Mouse (Mus musculus) neural tube, embryonic 10.5 days (tissue): Measurements from ENCODE around the gene Disc1.

Experiments
- DNase-seq: peaks from one replicate; pipeline ENCODE4 v3.0.0-alpha.2; 2017; ENCODE audit warnings: low spot score; ENCODE audit errors: extremely low spot score

Disc1 gene

GRCm38 (mm10) chr8:125126482-125126881 lies 72.5 kb downstream of the Disc1 start:
- DNase-seq: no peak

- no peak for DNase-seq
Observed at GRCm38 (mm10) chr8:125127621-125128020, 73.6 kb downstream of the Disc1 start.

- peak; percentile 63 for DNase-seq
Observed at GRCm38 (mm10) chr8:125128305-125128704, 74.3 kb downstream of the Disc1 start.

GRCm38 (mm10) chr8:125130835-125131234 lies 76.8 kb downstream of the Disc1 start:
- no peak for DNase-seq

GRCm38 (mm10) chr8:125131265-125131664 lies 77.3 kb downstream of the Disc1 start:
- DNase-seq: no peak

- no peak for DNase-seq
Observed at GRCm38 (mm10) chr8:125133685-125134114, 79.7 kb downstream of the Disc1 start.

- peak; percentile 27 for DNase-seq
Observed at GRCm38 (mm10) chr8:125134876-125135275, 80.9 kb downstream of the Disc1 start.

GRCm38 (mm10) chr8:125139689-125140150 lies 85.7 kb downstream of the Disc1 start:
- no peak for DNase-seq

GRCm38 (mm10) chr8:125140965-125141364 lies 87.0 kb downstream of the Disc1 start:
- no peak for DNase-seq

GRCm38 (mm10) chr8:125156863-125157640 lies 103.1 kb downstream of the Disc1 start:
- no peak for DNase-seq

- no peak for DNase-seq
Observed at GRCm38 (mm10) chr8:125157641-125158005, 103.6 kb downstream of the Disc1 start.

- no peak for DNase-seq
Observed at GRCm38 (mm10) chr8:125159387-125159786, 105.4 kb downstream of the Disc1 start.

- no peak for DNase-seq
Observed at GRCm38 (mm10) chr8:125163491-125163890, 109.5 kb downstream of the Disc1 start.

- DNase-seq: no peak
Observed at GRCm38 (mm10) chr8:125163906-125164305, 109.9 kb downstream of the Disc1 start.

GRCm38 (mm10) chr8:125165505-125166446 lies 111.8 kb downstream of the Disc1 start:
- peak; percentile 65 for DNase-seq

- DNase-seq: no peak
Observed at GRCm38 (mm10) chr8:125166545-125166944, 112.5 kb downstream of the Disc1 start.

GRCm38 (mm10) chr8:125166988-125167387 lies 113.0 kb downstream of the Disc1 start:
- no peak for DNase-seq

GRCm38 (mm10) chr8:125169628-125170027 lies 115.6 kb downstream of the Disc1 start:
- DNase-seq: no peak

- no peak for DNase-seq
Observed at GRCm38 (mm10) chr8:125171531-125171930, 117.5 kb downstream of the Disc1 start.

GRCm38 (mm10) chr8:125174237-125174636 lies 120.2 kb downstream of the Disc1 start:
- no peak for DNase-seq

GRCm38 (mm10) chr8:125174851-125175250 lies 120.9 kb downstream of the Disc1 start:
- DNase-seq: no peak

GRCm38 (mm10) chr8:125175661-125176060 lies 121.7 kb downstream of the Disc1 start:
- DNase-seq: no peak
